Mouse (Mus musculus) embryonic stem cell, embryonic (primary cell): ENCODE measurements around the gene Hist2h3b.

Source experiments
- CTCF ChIA-PET, 4 experiments: fragments of 300-600 bp in 2 of 4; fragments of 350-600 bp in 2 of 4; sonication (Branson Sonifier 250); formaldehyde crosslinking; loops; one replicate each; lab custom pipeline; 2022; ENCODE audit warnings: inconsistent platforms in 2 of 4; lab: Charles Lee
- POLR2A ChIA-PET, 4 experiments: fragments of 300-600 bp in 2 of 4; fragments of 350-600 bp in 2 of 4; sonication (Branson Sonifier 250); formaldehyde crosslinking; loops; one replicate each; lab custom pipeline; 2022; ENCODE audit warnings: antibody characterized with exemption in 4 of 4, inconsistent platforms in 1 of 4; lab: Charles Lee

The Hist2h3b gene

DNA sequence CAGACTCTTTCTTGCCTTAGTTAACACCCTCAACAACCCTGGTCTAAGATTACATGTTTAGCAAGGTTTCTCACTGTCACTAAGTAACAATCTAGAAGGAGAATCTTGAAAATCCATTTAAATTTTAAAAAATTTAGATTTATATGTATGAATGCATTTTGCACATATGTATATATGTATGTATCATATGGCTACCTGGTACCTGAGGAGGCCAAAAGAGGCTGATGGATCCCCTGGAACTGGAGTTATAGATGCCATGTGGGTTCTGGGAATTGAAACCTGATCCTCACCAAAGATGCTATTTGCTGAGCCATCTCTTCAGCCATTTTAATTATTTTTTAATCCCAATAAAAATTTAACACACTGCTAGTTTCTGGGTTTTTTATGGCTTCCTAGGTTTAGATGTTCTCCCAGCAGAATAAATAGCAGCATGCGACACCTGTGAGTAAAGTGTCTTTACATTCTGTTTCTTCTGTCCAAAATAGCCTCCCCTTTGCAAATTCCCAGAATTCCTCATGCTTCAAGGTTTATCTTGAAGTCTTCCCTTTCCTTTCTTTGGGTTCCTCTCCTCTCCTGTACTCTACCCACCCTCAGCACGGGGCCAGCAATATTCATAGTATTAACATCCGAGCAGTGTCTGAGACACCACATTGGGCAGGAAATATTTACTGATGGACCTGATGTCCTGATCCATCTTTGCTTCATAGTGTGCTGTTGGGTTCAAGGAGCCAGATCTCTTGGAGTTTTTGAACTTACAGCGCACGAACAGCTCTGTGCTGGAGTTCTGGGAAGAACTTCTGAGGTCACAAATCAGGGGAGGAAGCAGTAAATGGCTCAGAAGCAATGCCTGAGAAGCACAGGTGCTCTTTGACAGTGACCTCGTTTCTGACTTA is 20.1 kb upstream of the Hist2h3b start:
- CTCF ChIA-PET, result interaction anchor here in 1 of 4 experiments (0.6 kb wide), 1 partner anchor 14 kb away, joined by 4 read pairs; no protein-coding TSS in a partner anchor

DNA sequence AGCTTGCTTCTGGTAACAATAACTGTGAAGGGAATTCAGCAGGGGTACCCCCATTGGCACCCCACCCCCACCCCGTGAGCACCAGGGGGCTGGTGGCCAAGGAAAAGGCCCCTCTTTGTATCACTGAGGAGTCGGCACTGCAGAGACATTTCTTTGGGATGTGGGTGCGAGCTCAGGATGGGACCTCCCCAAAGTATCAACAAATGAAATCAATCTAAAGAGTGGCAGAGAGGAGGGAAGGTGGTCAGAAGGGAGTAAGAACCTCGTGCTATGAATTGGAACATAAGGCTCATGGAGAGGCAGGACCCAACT is 19.5 kb upstream of the Hist2h3b start:
- ChIA-PET POLR2A (interaction anchor here (0.7 to 12.7 kb wide), 19 partner anchors 9 to 124 kb away, joined by 3 to 151 read pairs (median 4); partner anchors contain the start of genes Hist2h4 (in 3 of the 4), Hist2h2bb (in 2 of the 4), Hist2h3b (in 2 of the 4) and Bola1 (in 1 of the 4)), CTCF (interaction anchor here in 1 of 4 experiments (0.6 kb wide), 1 partner anchor 13 kb away, joined by 4 read pairs; no protein-coding TSS in a partner anchor)

More for the DNA sequence above, 20.1 kb upstream of the Hist2h3b start:
- POLR2A ChIA-PET, result interaction anchor here (0.7 to 12.7 kb wide), 19 partner anchors 10 to 123 kb away, joined by 3 to 151 read pairs (median 4); partner anchors contain the start of genes Hist2h4 (in 3 of the 4), Hist2h2bb (in 2 of the 4), Hist2h3b (in 2 of the 4) and Bola1 (in 1 of the 4)

DNA sequence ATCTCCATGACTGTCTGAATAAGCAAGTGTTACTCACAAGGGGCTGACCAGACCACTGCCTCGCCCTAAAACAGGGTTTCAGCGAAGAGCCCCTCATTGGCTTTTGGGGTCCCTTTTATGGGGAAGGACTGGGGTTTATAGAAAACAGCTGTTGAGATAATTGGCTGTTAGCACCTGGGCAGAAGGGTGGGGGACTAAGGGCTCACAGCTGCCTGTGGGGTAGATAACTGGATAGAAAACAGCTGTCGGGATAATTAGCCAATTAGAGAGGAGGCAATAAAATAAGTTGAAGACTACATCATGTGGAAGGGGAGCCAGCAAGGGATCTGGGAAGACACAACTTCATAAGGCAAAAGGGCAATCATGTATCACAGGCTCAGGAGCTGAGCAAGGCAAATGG is 17.6 kb upstream of the Hist2h3b start:
- ChIA-PET CTCF (no interaction called here), POLR2A (interaction anchor here (0.6 to 12.7 kb wide), 25 partner anchors 9 to 582 kb away, joined by 3 to 151 read pairs (median 6); partner anchors contain the start of genes Hist2h4 (in 3 of the 4), Bola1 (in 2 of the 4), Hist2h2ab (in 2 of the 4) and Hist2h2ac (in 2 of the 4))

DNA sequence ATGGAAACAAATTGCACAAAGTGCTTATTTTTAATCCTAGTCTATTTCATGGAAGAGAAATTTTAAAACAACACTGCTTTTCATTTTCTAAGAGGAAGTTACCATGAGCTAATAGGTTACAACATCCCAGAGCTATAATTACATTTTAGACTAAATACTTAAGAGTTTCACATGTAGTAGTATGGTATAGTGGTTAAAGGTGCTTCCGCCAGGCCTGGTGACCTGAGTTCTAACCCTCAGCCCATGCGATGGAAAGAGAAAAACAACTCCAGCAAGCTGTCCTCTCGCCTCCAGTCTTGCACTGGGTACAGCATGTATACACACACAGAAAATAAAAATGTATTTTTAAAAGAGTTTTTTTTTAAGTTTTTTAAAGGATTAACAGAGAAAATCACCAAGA is 16.7 kb upstream of the Hist2h3b start:
- CTCF ChIA-PET, result no interaction called here
- POLR2A ChIA-PET, result interaction anchor here in 3 of 4 experiments (0.9 to 12.7 kb wide), 8 partner anchors 11 to 55 kb away, joined by 3 to 151 read pairs (median 9); partner anchors contain the start of genes Hist2h4 (in 3 of the 3), Bola1 (in 2 of the 3), Hist2h2ab (in 2 of the 3) and Hist2h2ac (in 1 of the 3)

DNA sequence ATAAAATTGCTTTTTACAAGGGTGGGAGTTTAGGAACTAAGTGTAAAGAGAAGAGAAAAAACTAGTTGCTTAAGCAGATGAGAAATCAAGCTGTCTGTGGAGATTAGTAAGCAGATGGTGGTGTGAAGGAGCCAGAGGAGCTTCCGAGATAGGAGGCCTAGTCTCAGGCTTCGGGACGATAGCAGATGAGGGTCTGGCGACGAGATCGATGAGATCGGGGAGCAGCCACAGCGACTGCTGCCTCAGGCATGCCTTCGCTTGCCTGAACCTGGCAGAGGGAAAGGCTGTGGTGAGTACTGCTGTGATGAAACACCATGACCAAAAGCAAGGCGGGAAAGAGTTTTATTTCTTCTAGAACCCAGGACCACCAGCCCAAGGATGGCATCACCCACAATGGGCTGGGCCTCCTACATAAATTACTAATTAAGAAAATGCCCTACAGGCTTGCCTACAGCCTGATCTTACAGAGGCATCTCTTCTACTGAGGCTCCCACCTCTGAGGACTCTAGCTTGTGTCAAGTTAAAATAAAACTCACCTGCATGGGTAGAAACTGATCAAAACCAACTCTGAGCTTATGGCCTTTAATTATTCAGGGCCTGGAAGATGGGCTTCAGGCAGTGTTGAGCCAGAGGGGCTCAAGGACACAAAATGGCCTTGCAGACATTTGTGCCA is 13.6 kb upstream of the Hist2h3b start:
- CTCF ChIA-PET, result interaction anchor here in 1 of 4 experiments (1.1 kb wide), 1 partner anchor 23 kb away, joined by 3 read pairs; no protein-coding TSS in a partner anchor

DNA sequence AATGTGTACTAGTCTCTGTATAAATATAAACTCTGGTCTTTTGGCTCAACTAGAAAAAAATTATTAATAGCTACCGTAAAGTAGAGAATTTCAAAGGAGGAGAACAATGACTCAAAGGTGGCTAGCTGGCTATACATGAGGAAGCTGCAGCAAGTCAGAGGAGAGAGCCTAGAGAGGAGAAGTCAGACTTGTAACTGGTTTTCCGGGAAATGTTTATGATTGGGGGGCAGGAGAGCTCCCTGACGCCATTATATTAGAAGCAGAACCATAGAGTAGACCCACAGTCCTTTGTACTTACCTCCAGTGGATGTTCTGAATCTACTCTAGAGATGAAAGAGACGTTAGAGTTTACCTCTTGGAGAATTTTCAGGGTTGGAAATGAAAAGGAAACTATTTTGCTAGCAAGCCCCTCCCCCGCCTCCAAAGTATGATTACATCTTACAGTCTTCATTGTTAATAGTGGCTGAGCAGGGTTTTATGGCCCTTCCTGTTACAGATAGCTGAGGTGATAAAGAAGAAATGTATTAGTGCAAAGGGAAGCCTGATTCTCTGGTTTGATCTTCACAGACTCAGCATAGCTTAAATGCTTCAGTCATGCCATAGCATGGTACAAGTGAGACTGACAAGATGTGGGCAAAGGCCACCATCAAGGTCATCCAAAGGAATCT is 12.4 kb upstream of the Hist2h3b start:
- POLR2A ChIA-PET, result interaction anchor here (0.7 to 12.7 kb wide), 22 partner anchors 7 to 241 kb away, joined by 3 to 151 read pairs (median 10); partner anchors contain the start of genes Hist2h2bb (in 4 of the 4), Hist2h3b (in 3 of the 4), Bola1 (in 2 of the 4) and Hist2h2aa1 (in 2 of the 4)
- CTCF ChIA-PET, result interaction anchor here in 2 of 4 experiments (0.7 to 1.1 kb wide), 2 partner anchors 22 to 186 kb away, joined by 3 read pairs; no protein-coding TSS in a partner anchor

More for the DNA sequence above, 13.6 kb upstream of the Hist2h3b start:
- POLR2A ChIA-PET, result interaction anchor here (0.5 to 12.7 kb wide), 42 partner anchors 8 to 442 kb away, joined by 3 to 151 read pairs (median 5); partner anchors contain the start of genes Hist2h4 (in 4 of the 4), Hist2h2ac (in 3 of the 4), Hist2h2bb (in 3 of the 4) and Hist2h2be (in 3 of the 4)

DNA sequence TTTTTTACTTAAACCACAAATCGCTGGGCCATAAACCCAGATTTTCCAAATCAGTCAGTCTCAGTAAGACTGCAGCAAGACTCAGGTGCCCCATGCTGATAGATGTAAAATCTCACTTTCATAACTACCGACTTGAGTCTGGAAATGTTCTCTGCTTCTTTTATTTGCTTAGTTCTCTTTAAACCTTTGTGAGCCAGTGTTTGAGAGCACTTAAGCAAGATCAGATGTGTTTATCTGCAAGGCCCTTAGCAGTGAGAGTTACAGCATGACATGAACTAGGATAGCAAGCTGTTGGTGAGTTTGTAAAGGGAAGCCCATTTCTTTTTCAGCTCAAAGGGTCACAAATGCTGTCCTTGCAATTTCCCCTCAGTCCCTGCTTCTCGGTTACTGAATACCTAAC is 11.3 kb upstream of the Hist2h3b start:
- CTCF ChIA-PET, result no interaction called here
- POLR2A ChIA-PET, result interaction anchor here in 3 of 4 experiments (0.7 to 12.7 kb wide), 15 partner anchors 8 to 691 kb away, joined by 3 to 151 read pairs (median 6); partner anchors contain the start of genes Hist2h2ac (in 2 of the 3), Hist2h2bb (in 2 of the 3), Hist2h2be (in 2 of the 3) and Hist2h3b (in 2 of the 3)

DNA sequence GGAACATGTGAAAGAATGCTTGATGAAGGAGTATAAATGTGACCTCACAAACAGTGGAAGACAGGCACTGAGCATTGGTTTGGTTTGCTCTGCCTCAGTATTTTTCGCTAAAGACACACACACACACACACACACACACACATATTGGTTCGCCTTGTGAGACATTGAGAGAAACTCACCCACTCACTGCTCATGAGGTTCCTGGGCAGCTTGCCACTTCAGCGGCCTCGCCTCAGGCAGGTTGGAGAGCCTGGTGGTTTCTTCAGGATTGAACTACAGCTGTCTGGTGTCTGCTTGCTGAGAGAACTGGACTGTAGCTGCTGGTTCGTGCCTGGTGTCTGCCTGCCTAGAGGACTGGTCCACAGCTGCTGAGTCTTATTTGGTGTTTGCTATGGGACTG is 8.2 kb upstream of the Hist2h3b start:
- POLR2A ChIA-PET, result interaction anchor here in 3 of 4 experiments (0.6 to 12.7 kb wide), 18 partner anchors 8 to 169 kb away, joined by 3 to 151 read pairs (median 6); partner anchors contain the start of genes Bola1 (in 2 of the 3), Hist2h2ab (in 2 of the 3), Hist2h2ac (in 2 of the 3) and Hist2h2bb (in 2 of the 3)
- CTCF ChIA-PET, result no interaction called here

DNA sequence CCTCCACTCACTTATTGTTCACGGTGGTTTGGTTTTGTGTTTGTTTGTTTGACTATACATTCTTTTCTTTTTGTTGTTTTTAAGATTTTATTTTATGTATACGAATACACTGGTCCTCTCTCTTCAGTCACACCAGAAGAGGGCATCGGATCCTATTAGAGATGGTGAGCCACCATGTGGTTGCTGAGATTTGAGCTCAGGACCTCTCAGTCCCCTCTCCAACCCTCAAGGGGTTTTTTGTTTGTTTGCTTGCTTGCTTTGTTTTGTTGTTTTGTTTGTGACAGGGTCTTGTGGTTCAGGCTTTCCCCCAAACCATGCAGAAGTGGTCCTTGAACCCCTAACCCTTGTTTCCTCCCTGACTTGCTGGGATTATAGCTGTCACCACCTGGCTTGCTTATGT is 6.8 kb upstream of the Hist2h3b start:
- POLR2A ChIA-PET, result interaction anchor here (0.5 to 3.9 kb wide), 116 partner anchors 7 to 1045 kb away, joined by 3 to 137 read pairs (median 5); partner anchors contain the start of genes Bola1 (in 4 of the 4), Hist2h2aa2 (in 4 of the 4), Hist2h2ab (in 4 of the 4) and Hist2h2ac (in 4 of the 4)
- CTCF ChIA-PET, result interaction anchor here (0.5 to 2.9 kb wide), 12 partner anchors 13 to 296 kb away, joined by 3 to 28 read pairs (median 5); no protein-coding TSS in a partner anchor

DNA sequence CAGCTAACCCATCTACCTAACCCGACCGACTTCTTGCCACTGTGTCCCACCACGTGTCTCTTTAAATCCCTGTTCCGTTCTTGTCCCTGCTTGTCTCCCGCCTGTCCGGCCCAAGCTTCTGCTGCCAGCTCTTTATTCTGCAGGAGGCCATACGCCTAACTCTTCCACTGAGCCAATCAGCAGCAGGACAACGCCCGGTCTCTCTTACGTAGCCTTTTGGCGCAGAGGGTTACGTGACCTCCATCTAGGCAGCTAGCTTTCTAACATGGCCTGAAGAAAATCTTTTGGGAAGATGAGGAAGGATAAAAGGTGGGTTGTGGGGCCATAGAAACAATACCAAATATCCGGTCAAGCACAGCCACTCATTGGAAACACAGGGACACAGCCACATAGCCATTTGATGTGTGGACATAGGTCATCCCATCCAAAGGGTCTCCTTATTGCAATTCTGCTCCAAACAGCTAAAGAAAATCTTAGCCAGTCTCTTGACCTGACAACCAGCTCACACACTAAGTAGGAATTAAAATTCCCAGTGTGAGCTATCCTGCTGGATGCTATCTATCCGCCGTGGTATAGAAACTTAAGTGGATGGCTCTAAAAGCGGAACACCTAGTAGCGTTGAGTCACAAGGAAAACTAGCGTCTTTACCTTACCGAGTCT is 6.1 kb upstream of the Hist2h3b start:
- ChIA-PET CTCF (interaction anchor here (0.5 to 2.9 kb wide), 20 partner anchors 13 to 297 kb away, joined by 3 to 28 read pairs (median 4); partner anchors contain the start of genes Bola1 (in 1 of the 4) and Hist2h2ab (in 1 of the 4)), POLR2A (interaction anchor here (0.5 to 3.9 kb wide), 153 partner anchors 8 to 1176 kb away, joined by 3 to 137 read pairs (median 4); partner anchors contain the start of genes Bola1 (in 4 of the 4), Hist2h2aa2 (in 4 of the 4), Hist2h2ab (in 4 of the 4) and Hist2h2ac (in 4 of the 4))

DNA sequence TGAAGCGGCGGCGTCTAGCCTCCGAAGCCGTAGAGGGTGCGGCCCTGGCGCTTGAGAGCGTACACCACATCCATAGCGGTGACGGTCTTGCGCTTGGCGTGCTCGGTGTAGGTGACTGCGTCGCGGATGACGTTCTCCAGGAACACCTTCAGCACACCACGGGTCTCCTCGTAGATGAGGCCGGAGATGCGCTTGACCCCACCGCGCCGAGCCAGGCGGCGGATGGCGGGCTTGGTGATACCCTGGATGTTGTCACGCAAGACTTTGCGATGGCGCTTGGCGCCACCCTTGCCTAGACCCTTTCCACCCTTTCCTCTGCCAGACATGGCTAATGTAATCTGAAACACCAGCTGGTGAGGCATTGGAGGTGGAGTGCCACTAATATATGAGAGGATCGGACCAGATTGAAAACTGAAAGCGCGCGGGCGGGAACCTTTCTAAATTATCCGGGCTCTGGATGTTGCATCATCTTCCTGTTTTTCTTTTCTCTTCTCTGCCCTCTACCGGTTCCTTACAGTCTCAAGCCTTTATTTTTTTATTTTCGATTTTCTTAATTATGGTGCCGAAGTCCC is 5.4 kb upstream of the Hist2h3b start, which contains the start of gene Hist2h4:
TSS of gene Hist2h4 (minus strand) at position 333 of the 572 bp plus-strand sequence.
- CTCF ChIA-PET, result interaction anchor here (0.6 to 2.9 kb wide), 14 partner anchors 15 to 240 kb away, joined by 3 to 28 read pairs (median 4); partner anchors contain the start of genes Bola1 (in 2 of the 4) and Hist2h2ab (in 2 of the 4)
- POLR2A ChIA-PET, result interaction anchor here (0.6 to 3.9 kb wide), 112 partner anchors 9 to 1177 kb away, joined by 3 to 137 read pairs (median 4); partner anchors contain the start of genes Bola1 (in 4 of the 4), Hist2h2aa2 (in 4 of the 4), Hist2h2ab (in 4 of the 4) and Hist2h2ac (in 4 of the 4)

DNA sequence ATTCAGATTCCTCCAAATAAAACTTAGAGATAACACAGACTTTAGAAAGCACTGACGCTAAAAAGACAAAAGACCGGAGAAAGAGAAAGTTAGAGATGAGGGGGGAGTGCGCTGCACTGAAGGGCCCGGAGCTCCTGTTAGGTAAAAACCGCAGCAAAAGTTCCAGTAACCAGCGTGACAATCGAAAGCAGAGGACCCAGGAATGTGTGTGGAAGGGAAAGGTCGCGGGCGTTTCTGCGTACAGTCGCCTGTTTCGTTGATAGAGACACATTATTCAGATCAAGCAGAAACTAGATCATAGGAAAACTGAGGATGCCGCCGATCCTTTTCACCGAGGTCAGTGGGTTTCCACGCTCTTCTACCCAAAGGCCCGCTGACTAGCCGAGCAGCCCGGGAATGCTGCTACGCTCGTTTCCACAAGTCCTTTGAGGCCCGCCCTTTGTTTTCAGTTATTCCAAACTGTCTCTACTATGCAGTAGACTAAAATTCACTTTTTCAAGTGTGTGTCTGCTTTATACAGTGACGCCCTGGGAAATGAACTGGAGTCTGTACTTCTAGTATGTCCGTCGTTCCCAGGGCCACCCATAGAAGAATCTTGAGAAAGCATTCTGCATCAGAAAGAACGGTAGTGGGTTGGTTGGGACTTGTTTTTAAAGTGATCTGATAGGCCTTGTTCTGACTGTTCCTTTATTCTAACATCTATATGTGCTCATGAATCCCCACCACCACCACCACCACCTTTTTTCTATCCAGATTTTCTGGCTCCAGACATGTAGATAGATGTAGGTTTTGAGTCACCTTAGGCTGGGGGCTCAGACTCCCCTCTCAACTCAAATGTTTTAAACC is 4.7 kb upstream of the Hist2h3b start:
- CTCF ChIA-PET, result interaction anchor here (0.6 to 2.9 kb wide), 15 partner anchors 14 to 1672 kb away, joined by 3 to 28 read pairs (median 3); partner anchors contain the start of genes Bola1 (in 2 of the 4) and Hist2h2ab (in 2 of the 4)
- POLR2A ChIA-PET, result interaction anchor here (0.6 to 3.9 kb wide), 96 partner anchors 9 to 612 kb away, joined by 3 to 137 read pairs (median 4); partner anchors contain the start of genes Bola1 (in 4 of the 4), Hist2h2aa2 (in 4 of the 4), Hist2h2ab (in 4 of the 4) and Hist2h2ac (in 4 of the 4)

DNA sequence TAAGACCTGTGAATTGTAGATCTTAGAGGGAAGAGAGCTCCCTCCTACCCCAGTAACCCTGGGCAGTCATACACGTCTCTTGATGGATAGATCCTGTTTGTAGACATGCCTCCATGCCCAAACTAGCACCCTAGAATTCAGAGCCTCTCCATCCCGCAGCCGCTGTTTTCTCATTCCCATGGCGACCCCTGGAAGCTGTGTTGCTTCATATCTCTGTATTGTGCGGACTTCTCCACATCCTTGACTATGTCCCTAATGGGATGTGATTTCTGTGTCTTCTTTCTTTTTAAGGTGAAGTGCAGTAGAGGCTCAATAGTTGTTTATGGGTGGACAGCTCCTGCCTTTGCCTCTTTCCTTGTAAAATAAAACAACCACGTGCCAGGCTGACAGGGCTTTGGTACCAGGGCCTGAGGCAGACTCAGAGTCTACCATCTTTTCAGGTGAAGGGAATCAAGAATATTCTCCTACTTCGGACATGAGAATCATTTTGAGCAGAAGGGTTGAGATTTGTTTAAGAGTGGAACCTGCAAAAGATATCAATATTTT is 4.0 kb upstream of the Hist2h3b start:
- CTCF ChIA-PET, result interaction anchor here in 3 of 4 experiments (0.6 to 1.0 kb wide), 4 partner anchors 13 to 1673 kb away, joined by 3 read pairs; no protein-coding TSS in a partner anchor
- POLR2A ChIA-PET, result interaction anchor here (0.9 to 3.9 kb wide), 26 partner anchors 10 to 276 kb away, joined by 3 to 137 read pairs (median 30); partner anchors contain the start of genes Bola1 (in 4 of the 4), Hist2h2ab (in 4 of the 4), Hist2h2aa1 (in 3 of the 4) and Hist2h2ac (in 3 of the 4)
